Mouse (Mus musculus) heart, embryonic 11.5 days (tissue): ENCODE measurements around the gene Pofut2. TPM values are rescaled to one million over a fixed set of nuclear protein-coding genes. Genes with fewer than 3 reads are reported as not detected.

ENCODE experiments used
- ATAC-seq: fragments of 200-750 bp; cut with Nextera tagmentation; replicated peaks from 2 replicates; pipeline ENCODE4 v1.8.0; 2017; ENCODE audit warnings: moderate library complexity; ENCODE audit not compliant: insufficient number of reproducible peaks, low FRiP score, low TSS enrichment
- H3K27ac ChIP-seq: fragments of 300-500 bp; sonication (generic); 2 replicates; pipeline ENCODE4 v1.5.1; 2014; ENCODE audit warnings: mild to moderate bottlenecking, low read depth, low read length
- H3K27me3 ChIP-seq: fragments of 300-500 bp; sonication (generic); 2 replicates; pipeline ENCODE4 v1.6.1; 2014; ENCODE audit warnings: mild to moderate bottlenecking, low read length, mixed read lengths; ENCODE audit not compliant: control insufficient read depth, insufficient read depth
- H3K36me3 ChIP-seq: fragments of 300-500 bp; sonication (generic); 2 replicates; pipeline ENCODE4 v1.6.1; 2014; ENCODE audit warnings: mild to moderate bottlenecking, low read length, moderate library complexity, mixed read lengths; ENCODE audit not compliant: control insufficient read depth, insufficient read depth
- H3K4me1 ChIP-seq: fragments of 300-500 bp; sonication (generic); 2 replicates; pipeline ENCODE4 v1.6.1; 2014; ENCODE audit warnings: low read length; ENCODE audit not compliant: control insufficient read depth, insufficient read depth
- H3K4me2 ChIP-seq: fragments of 300-500 bp; sonication (generic); 2 replicates; pipeline ENCODE4 v1.6.1; 2014; ENCODE audit warnings: mild to moderate bottlenecking, moderate library complexity
- H3K4me3 ChIP-seq: fragments of 300-500 bp; sonication (generic); 2 replicates; pipeline ENCODE4 v1.5.1; 2014; ENCODE audit warnings: low read depth, low read length
- H3K9ac ChIP-seq: fragments of 300-500 bp; sonication (generic); 2 replicates; pipeline ENCODE4 v1.6.1; 2014; ENCODE audit warnings: mild to moderate bottlenecking, low read depth, low read length, moderate library complexity
- H3K9me3 ChIP-seq: fragments of 300-500 bp; sonication (generic); replicated peaks from 2 replicates; pipeline ENCODE4 v1.6.1; 2016; ENCODE audit warnings: low read length; ENCODE audit not compliant: control insufficient read depth
- WGBS: fragments of 180-500 bp; shearing (Covaris S2); extraction: QIAGEN DNeasy Blood & Tissue Kit; methylation state at CpG from one replicate; pipeline ENCODE4 v1.1.7; 2014; ENCODE audit not compliant: insufficient replicate concordance; 5-methylcytosine and 5-hydroxymethylcytosine counted together
- polyA plus RNA-seq: library from polyadenylated mRNA; unstranded; fragments of >200 nt; fragmentation: Nextera tagmentation; extraction: Ambion mirVana; gene quantifications from 2 replicates; pipeline ENCODE4 v1.2.1, GENCODE M21; 2014

Pofut2 gene
- polyA plus RNA-seq, 1 experiment from 2014 or later = 118 TPM

GRCm38 (mm10) chr10:77304840-77305533, 46.0 kb downstream of the Pofut2 start:
- no peak overlapping the region for H3K27ac ChIP-seq
- no peaks in the 10 kb centered on the region for H3K9me3 ChIP-seq
- H3K4me2 ChIP-seq = no peak overlapping the region
- ATAC-seq = no peak
- no peaks in the 10 kb centered on the region for H3K27me3 ChIP-seq
- H3K4me1 ChIP-seq = no peaks in the 10 kb centered on the region
- WGBS = 54% methylated on average over 4 of the region's 4 CpGs
- peaks cover 2% of the 10 kb centered on the region; the same call in 1 of the 2 replicates for H3K36me3 ChIP-seq
- H3K4me3 ChIP-seq = no peak overlapping the region
- H3K9ac ChIP-seq = no peak overlapping the region

GRCm38 (mm10) chr10:77305766-77306165, 46.7 kb downstream of the Pofut2 start:
- no peak overlapping the region for H3K4me3 ChIP-seq
- H3K27ac ChIP-seq = no peak overlapping the region
- no peak overlapping the region for H3K4me2 ChIP-seq
- ATAC-seq = no peak
- H3K4me1 ChIP-seq = no peaks in the 10 kb centered on the region
- peaks cover 2% of the 10 kb centered on the region; the same call in 1 of the 2 replicates for H3K36me3 ChIP-seq
- no peaks in the 10 kb centered on the region for H3K27me3 ChIP-seq
- no peak overlapping the region for H3K9ac ChIP-seq
- no peaks in the 10 kb centered on the region for H3K9me3 ChIP-seq
- 69% methylated on average over 8 of the region's 8 CpGs for WGBS

- no peak overlapping the region for H3K9ac ChIP-seq
- H3K27ac ChIP-seq = no peak overlapping the region
- no peaks in the 10 kb centered on the region for H3K4me1 ChIP-seq
- no peak overlapping the region for H3K4me3 ChIP-seq
- H3K36me3 ChIP-seq = peaks cover 5% of the 10 kb centered on the region; the same call in 1 of the 2 replicates
- no peak overlapping the region for H3K4me2 ChIP-seq
- H3K9me3 ChIP-seq = no peaks in the 10 kb centered on the region
- H3K27me3 ChIP-seq = no peaks in the 10 kb centered on the region
- ATAC-seq = no peak
- WGBS = 86% methylated on average over 10 of the region's 10 CpGs
These were observed 50.0 kb downstream of the Pofut2 start for GRCm38 (mm10) chr10:77308978-77309377.

- no peak for ATAC-seq
- no peak overlapping the region for H3K4me3 ChIP-seq
- H3K4me2 ChIP-seq = no peak overlapping the region
- H3K4me1 ChIP-seq = no peaks in the 10 kb centered on the region
- H3K9ac ChIP-seq = no peak overlapping the region
- H3K9me3 ChIP-seq = no peaks in the 10 kb centered on the region
- 86% methylated on average over 9 of the region's 9 CpGs for WGBS
- H3K27ac ChIP-seq = no peak overlapping the region
- 0 out of 2 replicates have a peak, but pooled peaks cover 3% of the 10 kb centered on the region for H3K36me3 ChIP-seq
- H3K27me3 ChIP-seq = no peaks in the 10 kb centered on the region
These were observed 55.8 kb downstream of the Pofut2 start for GRCm38 (mm10) chr10:77314711-77315266.

- no peak for ATAC-seq
- no peak overlapping the region for H3K9ac ChIP-seq
- no peaks in the 10 kb centered on the region for H3K27me3 ChIP-seq
- WGBS = 85% methylated on average over 2 of the region's 2 CpGs
- H3K9me3 ChIP-seq = no peaks in the 10 kb centered on the region
- H3K4me2 ChIP-seq = no peak overlapping the region
- no peaks in the 10 kb centered on the region for H3K4me1 ChIP-seq
- 0 out of 2 replicates have a peak, but pooled peaks cover 3% of the 10 kb centered on the region for H3K36me3 ChIP-seq
- H3K4me3 ChIP-seq = no peak overlapping the region
- no peak overlapping the region for H3K27ac ChIP-seq
These were observed 56.7 kb downstream of the Pofut2 start for GRCm38 (mm10) chr10:77315682-77316081.

Other genes with a start within 250 kb of the Pofut2 start
- gene Slc19a1, start 227.0 kb upstream of the Pofut2 start, polyA plus RNA-seq = 15.3 and 15.8 TPM in 2 replicates
- 113 and 164 TPM in 2 replicates for gene Col18a1, start 92.7 kb upstream of the Pofut2 start, polyA plus RNA-seq
- gene Adarb1, start 159.1 kb downstream of the Pofut2 start, polyA plus RNA-seq = 8.7 and 8.8 TPM in 2 replicates